Mouse (Mus musculus) MEL (cell line): ENCODE results near the gene Atp2a2.

Source experiments
- E2F4 ChIP-seq: IDR thresholded peaks from 2 replicates; pipeline ENCODE4 v1.6.1; 2011; ENCODE audit warnings: low read depth, low read length, improper control_type of control experiment, borderline replicate concordance
- ETS1 ChIP-seq: IDR thresholded peaks from 2 replicates; pipeline ENCODE4 v1.6.1; 2012; ENCODE audit warnings: low read depth, mild to moderate bottlenecking, inconsistent platforms, low read length, improper control_type of control experiment, moderate library complexity
- MAZ ChIP-seq: IDR thresholded peaks from 2 replicates; pipeline ENCODE4 v1.6.1; 2012; ENCODE audit warnings: low read depth, mild to moderate bottlenecking, inconsistent platforms, low read length, improper control_type of control experiment

- no peak for TF ChIP-seq ETS1
- TF ChIP-seq MAZ = no peak
- no peak for TF ChIP-seq E2F4
These were observed 6.9 kb upstream of the Atp2a2 start for GRCm38 (mm10) chr5:122508861-122509306.
